Mouse (Mus musculus): ENCODE results near the gene Clmp.
A peak's percentile ranks its signal among the peaks of the same experiment; 100 is the strongest.
"Not testable (repeated sequence)": the region's sequence is repeated elsewhere in the genome, so short reads cannot be mapped to it uniquely, and the experiment has no call there.

Gene Clmp

DNA sequence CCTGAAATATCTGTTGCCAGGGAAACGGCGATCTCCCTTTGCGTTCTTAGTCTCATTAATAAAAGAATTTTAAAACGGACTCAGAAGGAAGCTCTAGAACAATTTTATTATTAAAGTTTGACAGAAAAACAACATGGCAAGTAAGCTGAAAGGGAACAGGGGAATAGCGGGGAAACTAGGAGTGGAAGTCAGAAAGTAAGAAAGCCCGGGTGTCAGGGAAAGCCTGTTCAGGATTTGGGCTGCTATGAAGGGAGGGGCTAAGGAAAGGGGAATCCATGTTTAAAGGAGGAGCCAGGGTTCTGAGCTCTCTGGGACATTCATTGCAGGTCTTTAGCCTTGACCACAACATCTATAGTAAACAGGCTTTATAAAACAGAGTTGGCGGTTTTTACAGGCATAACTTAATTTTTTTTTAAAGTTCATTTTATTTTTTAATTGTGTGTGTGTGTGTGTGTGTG is 45.9 kb downstream of the Clmp start:
- DNase-seq, result no peak

GRCm38 (mm10) chr9:40732302-40732701 is 46.5 kb downstream of the Clmp start:
- DNase-seq, result no peak

GRCm38 (mm10) chr9:40737117-40737516 is 51.4 kb downstream of the Clmp start:
- no peak for DNase-seq

DNA sequence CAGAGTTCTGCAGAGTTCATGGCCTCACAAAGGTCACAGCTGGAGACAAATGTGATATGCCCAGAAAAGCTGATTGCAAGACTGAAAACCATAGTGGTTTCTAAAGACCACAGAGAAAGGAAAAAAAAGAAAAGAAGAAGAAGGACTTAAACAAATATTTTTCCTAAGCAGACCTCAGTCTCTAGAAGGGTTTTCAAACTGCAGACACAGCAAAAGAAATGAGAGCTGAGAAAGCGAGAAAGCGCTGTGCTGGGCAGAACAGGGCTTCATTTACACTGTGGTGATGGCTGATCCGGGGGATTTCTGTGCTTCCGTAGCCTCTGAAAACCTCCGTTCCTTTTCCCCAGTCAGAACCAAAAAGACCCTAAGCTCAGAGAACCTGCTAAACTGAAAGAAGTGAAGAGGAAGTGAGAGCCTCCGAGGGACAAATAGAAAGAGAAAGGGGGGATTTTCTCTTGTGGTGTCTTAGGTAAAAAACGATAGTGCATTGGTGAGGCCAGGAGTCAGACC is 57.8 kb downstream of the Clmp start:
- DNase-seq, result no peak

- DNase-seq, result no peak
Observed at GRCm38 (mm10) chr9:40744233-40744632, 58.5 kb downstream of the Clmp start.

GRCm38 (mm10) chr9:40746796-40747195 is 61.0 kb downstream of the Clmp start:
- DNase-seq, result no peak

- no peak for DNase-seq
Observed at GRCm38 (mm10) chr9:40747249-40747648, 61.5 kb downstream of the Clmp start.

DNA sequence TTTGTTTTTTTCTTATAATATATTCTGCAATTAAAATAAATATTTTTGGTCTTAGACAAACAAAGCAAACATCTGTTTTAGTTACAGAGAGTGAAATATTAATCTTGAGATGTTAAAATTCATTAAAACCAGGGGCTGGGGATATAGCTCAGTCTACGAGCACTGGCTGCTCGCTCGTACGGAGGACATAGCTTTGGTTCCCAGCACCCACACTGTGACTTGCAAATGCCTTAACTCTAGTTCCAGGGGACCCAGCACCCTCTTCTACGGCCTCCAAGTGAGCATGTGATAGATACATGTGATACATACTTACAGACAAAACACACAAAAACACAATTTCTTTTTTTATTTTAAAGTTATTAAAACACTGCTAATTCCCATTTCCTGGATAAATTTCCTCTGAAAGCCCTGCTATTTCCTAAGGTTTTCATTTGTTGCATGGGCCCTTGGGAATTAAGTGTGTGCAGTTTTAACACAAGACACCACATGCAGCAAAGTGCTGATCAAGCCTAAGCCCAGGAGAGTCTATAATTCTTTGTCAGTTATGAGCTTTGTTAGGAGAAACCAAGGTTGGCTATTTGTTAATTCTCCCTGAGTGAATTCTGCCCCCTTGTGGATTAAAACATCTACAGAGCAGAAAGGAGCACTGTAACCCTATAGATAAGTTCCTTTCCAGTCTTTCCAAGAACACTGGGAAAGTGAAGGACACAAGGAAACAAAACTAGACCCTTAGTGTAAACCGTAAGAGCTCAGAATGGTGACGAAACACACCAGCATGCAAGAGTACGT is 64.3 kb downstream of the Clmp start:
- no peak for DNase-seq

DNA sequence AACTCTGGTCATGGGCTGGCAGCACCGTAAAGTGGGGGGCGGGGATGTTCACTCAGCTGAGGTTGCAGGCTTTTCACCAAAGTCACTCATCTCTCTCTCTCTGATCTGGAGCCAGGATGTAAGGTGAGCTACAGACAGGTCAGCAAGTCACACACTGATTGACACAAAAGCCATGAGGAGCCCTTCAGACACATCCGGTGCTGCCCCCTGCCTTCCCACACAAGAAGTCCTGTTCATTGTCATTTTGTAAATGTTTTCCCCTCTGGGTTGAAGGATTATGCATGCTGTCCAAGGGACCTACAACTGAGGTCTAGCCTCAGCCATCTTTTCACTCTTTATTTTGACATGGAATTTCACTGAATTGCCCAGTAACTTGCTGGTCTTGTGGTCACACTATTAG is 66.0 kb downstream of the Clmp start:
- peak; percentile 44 to 60 for DNase-seq

DNA sequence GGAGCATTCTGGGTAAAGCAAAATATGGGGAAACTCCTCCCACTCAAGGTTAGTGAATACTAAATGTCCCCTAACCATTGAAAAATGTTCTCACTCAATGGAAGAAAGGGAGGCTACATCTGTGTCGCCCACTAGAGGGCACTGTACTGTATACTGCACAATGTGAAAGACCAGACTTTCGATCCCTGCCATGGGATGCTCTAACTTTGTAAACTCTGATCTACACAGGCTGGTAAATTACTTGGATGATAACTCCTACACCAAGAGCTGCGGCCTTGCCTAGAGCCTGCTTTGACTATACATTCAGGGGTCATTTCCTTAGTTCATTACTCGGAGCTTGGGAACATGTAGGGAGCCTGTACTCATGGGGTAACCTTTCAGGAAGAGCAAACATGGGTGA is 70.6 kb downstream of the Clmp start:
- DNase-seq, result peak; percentile 64 to 78

DNA sequence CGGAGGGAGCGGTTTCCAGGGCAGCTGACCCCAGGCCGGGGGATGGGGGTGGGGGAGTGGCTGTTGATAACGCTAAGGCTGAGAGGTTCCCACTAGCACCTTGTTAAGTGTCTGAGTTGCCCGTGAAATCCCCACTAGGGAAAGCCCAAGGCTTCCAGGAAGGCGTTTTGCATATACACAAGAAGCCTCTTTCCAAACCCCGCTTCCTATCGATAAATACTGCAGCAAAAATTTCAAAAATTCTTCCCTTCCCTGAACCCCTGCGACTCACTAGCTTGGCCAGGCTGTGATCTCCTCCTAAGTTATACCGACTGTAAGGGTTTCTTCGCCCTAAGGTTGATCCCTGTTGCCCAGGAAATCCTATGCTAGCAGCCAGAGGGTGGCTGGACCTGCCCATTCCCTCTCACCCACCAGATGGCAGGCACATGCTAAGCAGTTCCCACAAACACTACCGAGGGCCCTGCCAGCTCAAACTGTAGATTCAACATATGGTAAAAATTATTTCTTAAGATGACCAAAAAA is 71.4 kb downstream of the Clmp start:
- peak; percentile 67 to 81 for DNase-seq

GRCm38 (mm10) chr9:40757685-40758270 is 72.0 kb downstream of the Clmp start:
- DNase-seq, result peak; percentile 77 to 85

GRCm38 (mm10) chr9:40762354-40762753 is 76.6 kb downstream of the Clmp start:
- no peak for DNase-seq

DNA sequence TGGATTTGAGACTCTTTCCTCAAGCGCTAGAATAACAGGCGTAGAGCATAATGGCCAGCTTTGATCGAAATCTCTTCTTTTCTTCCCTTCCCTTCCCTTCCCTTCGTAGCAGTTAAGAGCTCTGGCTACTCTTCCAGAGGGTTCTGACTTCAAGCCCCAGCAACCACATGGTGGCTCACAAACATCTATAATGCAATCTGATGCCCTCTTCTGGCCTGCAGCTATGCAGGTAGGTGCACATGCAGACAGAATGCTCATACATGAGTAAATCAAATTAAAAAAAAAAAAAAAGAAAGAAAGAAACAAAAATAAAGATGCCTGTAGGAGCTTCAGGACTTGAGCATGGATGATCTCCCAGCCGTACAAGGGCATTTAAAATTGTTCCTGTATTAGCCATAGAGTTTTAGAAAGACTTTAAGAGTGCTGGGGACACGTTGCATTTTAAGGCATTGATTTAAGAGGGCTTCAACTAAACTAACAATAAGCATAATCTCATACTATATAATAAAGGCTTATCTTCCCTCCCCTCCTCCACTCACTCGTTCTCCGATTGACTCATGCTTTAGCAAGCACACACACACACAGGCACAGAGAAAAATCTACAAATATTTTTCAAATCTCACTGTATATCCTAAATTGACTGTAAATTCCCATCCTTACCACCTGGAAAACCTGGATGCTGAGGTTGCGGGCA is 79.3 kb downstream of the Clmp start:
- DNase-seq, result no peak

DNA sequence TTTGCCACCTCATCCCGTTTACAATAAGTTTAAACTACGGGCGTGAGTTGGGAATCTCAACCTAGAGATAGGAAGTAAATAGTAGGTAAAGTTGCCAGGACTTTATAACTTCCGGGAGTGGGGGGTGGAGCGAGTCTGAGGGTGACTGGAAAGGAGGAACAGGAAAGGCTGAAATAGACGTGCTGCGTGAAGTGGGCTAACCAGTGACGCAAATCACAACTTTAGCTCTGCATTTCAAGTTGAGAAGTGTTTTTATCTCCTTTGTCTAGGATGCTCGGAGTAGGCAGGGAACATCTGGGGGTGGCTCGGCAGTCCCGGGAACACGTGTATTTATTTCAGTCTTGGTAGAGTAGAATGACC is 79.8 kb downstream of the Clmp start:
- DNase-seq, result peak in 1 of 2 experiments; percentile 30

DNA sequence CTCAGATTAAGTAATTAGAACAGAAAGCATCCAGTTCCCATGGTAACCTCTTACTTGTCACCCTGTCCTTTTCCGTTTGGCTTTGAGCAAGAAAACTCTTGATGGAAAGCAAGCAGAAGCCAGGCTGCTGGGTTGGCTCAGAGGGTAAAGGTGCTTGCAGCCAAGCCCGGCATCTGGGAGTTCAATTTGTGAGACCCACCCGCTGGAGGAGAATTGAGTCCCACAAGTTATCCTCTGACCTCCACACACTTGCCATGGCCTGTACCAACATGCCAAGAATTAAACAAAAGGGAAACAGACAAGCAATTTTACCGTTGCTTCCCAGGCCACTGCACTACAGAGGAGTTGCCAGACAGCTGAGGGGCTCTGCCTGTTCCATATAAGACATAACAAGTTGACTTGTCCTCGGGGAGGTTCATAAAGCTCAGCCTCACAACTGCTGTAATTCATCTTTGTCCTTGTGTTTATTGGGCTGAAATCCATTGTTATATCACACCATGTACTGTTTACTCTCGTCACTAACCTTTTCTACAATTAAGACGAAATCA is 80.4 kb downstream of the Clmp start:
- peak; percentile 54 to 58 for DNase-seq

DNA sequence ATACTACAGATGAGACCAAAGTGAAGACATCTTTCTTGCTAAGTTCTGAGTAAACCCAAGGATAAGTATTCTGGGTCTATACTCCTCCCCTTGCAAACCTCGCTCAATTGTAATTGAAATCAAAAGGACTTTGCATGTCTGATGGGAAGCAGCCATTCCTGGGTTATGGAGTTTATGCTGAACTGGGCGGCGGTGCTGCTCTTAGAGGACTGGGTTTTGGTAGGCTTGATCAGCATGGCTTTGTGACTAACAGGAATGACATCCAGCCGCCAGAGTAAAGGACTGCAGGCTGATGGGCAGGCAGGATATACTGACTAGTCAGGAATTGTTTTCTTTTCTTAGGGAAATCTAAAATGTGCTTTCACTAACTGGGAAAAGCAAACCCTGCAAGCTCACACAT is 82.2 kb downstream of the Clmp start:
- DNase-seq, result no peak

DNA sequence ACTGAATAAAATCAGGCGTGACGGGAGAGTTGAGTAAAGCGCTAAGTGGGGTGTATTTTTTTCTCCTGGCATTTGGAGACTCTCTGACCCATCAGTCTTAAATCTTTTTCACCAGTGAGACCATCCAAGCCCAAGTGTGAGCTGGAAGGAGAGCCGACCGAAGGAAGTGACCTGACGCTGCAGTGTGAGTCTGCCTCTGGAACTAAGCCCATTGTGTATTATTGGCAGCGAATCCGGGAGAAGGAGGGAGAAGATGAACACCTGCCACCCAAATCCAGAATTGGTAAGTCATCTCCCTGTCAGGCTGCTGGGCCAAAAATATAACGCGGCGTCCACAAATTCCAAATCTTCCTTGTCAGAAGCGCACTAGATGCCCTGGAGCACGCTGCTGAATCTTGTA is 86.5 kb downstream of the Clmp start:
- DNase-seq, result peak in 1 of 2 experiments; percentile 23

DNA sequence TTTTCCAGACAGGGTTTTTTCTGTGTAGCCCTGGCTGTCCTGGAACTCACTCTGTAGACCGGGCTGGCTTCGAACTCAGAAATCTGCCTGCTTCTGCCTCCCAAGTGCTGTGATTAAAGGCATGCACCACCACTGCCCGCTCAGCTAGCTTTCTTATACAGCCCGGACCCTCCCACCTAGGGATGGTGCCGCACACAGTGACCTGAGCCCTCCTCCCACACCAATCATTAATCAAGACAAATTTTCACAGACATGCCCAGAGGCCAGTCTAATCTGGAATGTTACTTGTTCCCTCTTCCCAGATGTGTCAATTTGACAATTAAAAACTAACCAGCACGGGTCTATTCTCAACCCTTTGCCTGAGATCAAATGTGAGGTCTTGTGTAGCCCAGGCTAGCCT is 87.4 kb downstream of the Clmp start:
- DNase-seq, result not testable (repeated sequence)

- no peak for DNase-seq
Observed at GRCm38 (mm10) chr9:40773869-40774268, 88.1 kb downstream of the Clmp start.

DNA sequence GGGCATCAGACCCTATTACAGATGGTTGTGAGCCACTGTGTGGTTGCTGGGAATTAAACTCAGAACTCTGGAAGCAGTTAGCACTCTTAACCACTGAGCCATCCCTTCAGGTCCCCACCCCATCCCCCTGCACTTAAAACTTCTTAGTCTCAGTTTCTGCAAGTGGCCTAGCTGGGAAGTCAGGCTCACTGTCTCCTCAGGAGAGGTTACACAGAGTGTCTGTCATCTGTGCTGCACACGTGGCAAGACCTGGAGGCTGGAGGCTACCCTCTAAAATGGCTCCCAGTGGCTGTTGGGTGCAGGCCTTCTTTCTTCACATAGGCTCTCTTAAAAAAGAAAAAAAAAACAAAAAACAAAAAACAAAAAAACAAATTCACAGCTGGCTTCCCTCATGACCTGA is 90.3 kb downstream of the Clmp start:
- no peak for DNase-seq

DNA sequence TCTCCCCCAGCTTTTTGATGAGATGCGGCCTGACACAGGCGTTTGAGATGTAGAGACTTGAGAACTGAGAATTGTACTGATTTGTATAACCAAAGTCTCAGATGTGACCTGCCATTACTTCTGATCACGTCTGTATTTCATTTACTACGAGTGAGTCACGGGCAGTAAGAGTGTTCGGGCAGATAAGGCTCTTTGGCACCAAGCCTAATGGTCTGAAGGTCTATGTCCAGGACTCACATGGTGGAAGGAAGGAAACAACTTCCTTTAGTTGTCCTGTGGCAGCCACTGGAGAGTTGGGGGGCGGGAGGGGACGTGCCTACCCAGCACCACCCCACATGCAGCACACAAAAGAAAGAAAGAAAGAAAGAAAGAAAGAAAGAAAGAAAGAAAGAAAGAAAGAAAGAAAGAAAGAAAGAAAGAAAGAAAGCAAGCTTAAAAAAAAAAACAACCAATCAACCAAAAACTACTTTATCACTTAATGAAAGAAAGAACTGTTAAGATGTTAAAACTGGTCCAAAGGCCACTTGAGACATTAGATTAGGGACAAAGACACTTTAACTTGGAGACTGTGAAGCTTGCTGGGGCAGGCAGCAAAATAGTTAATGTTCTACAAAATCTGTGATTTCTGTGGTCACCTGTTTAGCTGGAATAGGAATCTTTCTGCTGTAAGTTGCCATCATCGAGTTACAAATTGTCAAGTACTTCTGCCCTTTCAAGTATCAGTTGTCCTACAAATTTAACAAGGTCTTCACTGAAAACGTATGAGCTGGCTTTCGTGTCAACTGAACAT is 90.9 kb downstream of the Clmp start:
- DNase-seq, result peak; percentile 47 to 54

Data from kidney, postnatal 4 days (tissue).